Comparison of ENCODE assay signal across 7 mouse cellular contexts in the genomic region with DNA sequence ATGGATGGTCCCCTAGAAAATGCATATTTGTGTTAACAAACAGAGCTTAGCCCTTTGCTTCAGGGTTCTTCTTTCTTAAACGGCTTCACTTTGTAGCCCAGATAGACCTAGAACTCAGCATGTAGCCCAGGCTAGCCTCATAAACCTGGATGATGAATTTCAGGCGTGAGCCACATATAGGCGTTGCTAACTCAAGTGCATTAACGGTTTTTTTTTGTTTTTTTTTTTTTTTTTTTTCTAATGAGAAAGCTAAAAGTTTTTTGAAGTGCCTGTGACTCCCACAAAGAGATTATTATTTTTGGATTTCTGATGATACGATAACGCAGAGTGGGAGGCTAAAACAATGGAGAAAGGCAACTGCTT. TPM values are rescaled to one million over a fixed set of nuclear protein-coding genes. Genes with fewer than 3 reads are reported as not detected.
DNase-seq lines count a peak whose midpoint lies in the region; ATAC-seq and TF ChIP-seq lines count a peak whose summit lies in the region.

No protein-coding gene starts in this region.

- peaks cover 17% of the 10 kb centered on the region for H3K4me1 ChIP-seq in embryonic facial prominence, embryonic 15.5 days
- peaks cover 2% of the 10 kb centered on the region; the same call in 1 of the 2 replicates for H3K4me1 ChIP-seq in limb, embryonic 11.5 days (ENCODE audit: control insufficient read depth, insufficient read depth, low read length)
- H3K4me1 ChIP-seq in neural tube, embryonic 14.5 days (ENCODE audit: control insufficient read depth, insufficient read depth, low read length): peaks cover 13% of the 10 kb centered on the region

- H3K4me2 ChIP-seq in embryonic facial prominence, embryonic 15.5 days (replicated peaks): peak overlapping the region; percentile 66
- H3K4me2 ChIP-seq in limb, embryonic 11.5 days (ENCODE audit: low read depth, severe bottlenecking): no peak overlapping the region
- H3K4me2 ChIP-seq in neural tube, embryonic 14.5 days (ENCODE audit: low read depth, low read length): 0 out of 2 replicates have a peak overlapping the region, but pooled peaks have one; percentile 26

- 0 out of 2 replicates have a peak, but pooled peaks have one; percentile 1 for TF ChIP-seq CTCF in layer of hippocampus, adult 2 months (conservative IDR thresholded peaks at IDR 0.05)

- peak overlapping the region; percentile 61; the same call in 1 of the 2 replicates for H3K27ac ChIP-seq in layer of hippocampus, adult 2 months
- no peak overlapping the region for H3K27ac ChIP-seq in embryonic facial prominence, embryonic 15.5 days (replicated peaks)
- H3K27ac ChIP-seq in limb, embryonic 11.5 days (replicated peaks; ENCODE audit: low read depth, low read length): no peak overlapping the region
- no peak overlapping the region for H3K27ac ChIP-seq in neural tube, embryonic 14.5 days (ENCODE audit: low read depth, low read length)

- no peaks in the 10 kb centered on the region for H3K9me3 ChIP-seq in embryonic facial prominence, embryonic 15.5 days (replicated peaks)
- H3K9me3 ChIP-seq in limb, embryonic 11.5 days (ENCODE audit: control insufficient read depth, low read length): no peaks in the 10 kb centered on the region
- no peaks in the 10 kb centered on the region for H3K9me3 ChIP-seq in neural tube, embryonic 14.5 days (ENCODE audit: control insufficient read depth, low read length)

- DNase-seq in layer of hippocampus, adult 2 months (ENCODE audit: low spot score in 2 of 2): no peak
- no peak for DNase-seq in layer of hippocampus, postnatal 25 days (ENCODE audit: extremely low spot score in 1 of 2, low spot score in 1 of 2)
- DNase-seq in limb, embryonic 11.5 days (ENCODE audit: low spot score): no peak
- no peak for DNase-seq in embryo, embryonic 10 days (ENCODE audit: low spot score)
- DNase-seq in right cerebral cortex, postnatal 25 days: no peak

- no peak for ATAC-seq in embryonic facial prominence, embryonic 15.5 days (ENCODE audit: insufficient number of reproducible peaks, low FRiP score, low TSS enrichment, low read depth)
- no peak; the same call in 1 of the 2 replicates for ATAC-seq in limb, embryonic 11.5 days (ENCODE audit: insufficient number of reproducible peaks, low FRiP score, low TSS enrichment, low read depth)
- no peak for ATAC-seq in neural tube, embryonic 14.5 days (ENCODE audit: low read depth)

- 58% methylated on average over 6 of the region's 6 CpGs for WGBS in embryonic facial prominence, embryonic 15.5 days
- 55% methylated on average over 6 of the region's 6 CpGs for WGBS in limb, embryonic 11.5 days
- WGBS in neural tube, embryonic 14.5 days: 56% methylated on average over 6 of the region's 6 CpGs

- H3K4me3 ChIP-seq in layer of hippocampus, adult 2 months: peak overlapping the region; percentile 84
- peak overlapping the region; percentile 100 for H3K4me3 ChIP-seq in embryonic facial prominence, embryonic 15.5 days (replicated peaks)
- H3K4me3 ChIP-seq in limb, embryonic 11.5 days (ENCODE audit: low read depth, low read length): peak overlapping the region; percentile 96; the same call in 1 of the 2 replicates
- H3K4me3 ChIP-seq in neural tube, embryonic 14.5 days (ENCODE audit: low read depth, low read length): peak overlapping the region; percentile 94

- H3K36me3 ChIP-seq in embryonic facial prominence, embryonic 15.5 days: no peaks in the 10 kb centered on the region
- H3K36me3 ChIP-seq in limb, embryonic 11.5 days (ENCODE audit: control insufficient read depth, insufficient read depth, low read length): no peaks in the 10 kb centered on the region
- H3K36me3 ChIP-seq in neural tube, embryonic 14.5 days (ENCODE audit: control insufficient read depth, insufficient read depth, low read length): no peaks in the 10 kb centered on the region

- no peak overlapping the region for H3K9ac ChIP-seq in embryonic facial prominence, embryonic 15.5 days
- H3K9ac ChIP-seq in limb, embryonic 11.5 days (ENCODE audit: low read length): peak overlapping the region; percentile 27
- no peak overlapping the region for H3K9ac ChIP-seq in neural tube, embryonic 14.5 days (replicated peaks; ENCODE audit: low read depth, low read length)

- H3K27me3 ChIP-seq in embryonic facial prominence, embryonic 15.5 days: no peaks in the 10 kb centered on the region
- no peaks in the 10 kb centered on the region for H3K27me3 ChIP-seq in limb, embryonic 11.5 days (ENCODE audit: control insufficient read depth, insufficient read depth, low read length)
- no peaks in the 10 kb centered on the region for H3K27me3 ChIP-seq in neural tube, embryonic 14.5 days (ENCODE audit: control insufficient read depth, insufficient read depth, low read length)

RNA-seq across cellular contexts. Expression of a gene that starts 0.4 kb away (rescaled TPM):
- total RNA-seq in layer of hippocampus, adult 2 months (2021): 10 to 100 TPM; 34.8 to 37.4 TPM
- total RNA-seq in layer of hippocampus, postnatal 25 days (2021): 10 to 100 TPM; 37.9 to 40.5 TPM
- polyA plus RNA-seq in embryonic facial prominence, embryonic 15.5 days (2015; fragmentation: Nextera tagmentation; extraction: Ambion mirVana): 57.2 and 60.0 TPM in 2 replicates
- polyA plus RNA-seq in limb, embryonic 11.5 days (2014; fragmentation: Nextera tagmentation; extraction: Ambion mirVana): 51.9 and 52.7 TPM in 2 replicates
- polyA plus RNA-seq in neural tube, embryonic 14.5 days (2014; fragmentation: Nextera tagmentation; extraction: Ambion mirVana): 40.2 and 45.3 TPM in 2 replicates

RNA-seq across cellular contexts. Expression of a gene that starts 47.3 kb away (rescaled TPM):
- under 1 TPM; 0.29 to 0.90 TPM for total RNA-seq in layer of hippocampus, adult 2 months (2021)
- 1 to 10 TPM; 1.5 TPM for total RNA-seq in layer of hippocampus, postnatal 25 days (2021)
- 167 and 170 TPM in 2 replicates for polyA plus RNA-seq in embryonic facial prominence, embryonic 15.5 days (2015; fragmentation: Nextera tagmentation; extraction: Ambion mirVana)
- polyA plus RNA-seq in limb, embryonic 11.5 days (2014; fragmentation: Nextera tagmentation; extraction: Ambion mirVana): 379 and 388 TPM in 2 replicates
- polyA plus RNA-seq in neural tube, embryonic 14.5 days (2014; fragmentation: Nextera tagmentation; extraction: Ambion mirVana): 18.4 and 25.9 TPM in 2 replicates

RNA-seq across cellular contexts. Expression of a gene that starts 57.9 kb away (rescaled TPM):
- total RNA-seq in layer of hippocampus, adult 2 months (2021): under 1 TPM in 1 of 2 experiments, not detected in 1; 0.38 TPM
- 1 to 10 TPM in 1 of 2 experiments, under 1 TPM in 1; 0.42 to 1.1 TPM for total RNA-seq in layer of hippocampus, postnatal 25 days (2021)
- polyA plus RNA-seq in embryonic facial prominence, embryonic 15.5 days (2015; fragmentation: Nextera tagmentation; extraction: Ambion mirVana): 26.1 and 29.6 TPM in 2 replicates
- 60.6 and 72.2 TPM in 2 replicates for polyA plus RNA-seq in limb, embryonic 11.5 days (2014; fragmentation: Nextera tagmentation; extraction: Ambion mirVana)
- 4.4 and 5.1 TPM in 2 replicates for polyA plus RNA-seq in neural tube, embryonic 14.5 days (2014; fragmentation: Nextera tagmentation; extraction: Ambion mirVana)
